Mouse (Mus musculus) midbrain, embryonic 14.5 days (tissue): ENCODE measurements at regions not wholly inside any gene's neighbourhood (a gene's known extent, or its start where the extent isn't known, plus 50 kb on each side); places are given as distances from the start of the nearest gene placed in this dataset.

Experiments
- ATAC-seq: fragments of 200-750 bp; cut with Nextera tagmentation; 2 replicates; pipeline ENCODE4 v1.8.0; 2017; ENCODE audit warnings: moderate number of reproducible peaks, moderate library complexity; ENCODE audit not compliant: low FRiP score, low TSS enrichment
- DNase-seq: peaks from one replicate; pipeline ENCODE4 v3.0.0-alpha.2; 2015
- H3K27ac ChIP-seq: fragments of 300-500 bp; sonication (generic); replicated peaks from 2 replicates; pipeline ENCODE4 v1.5.1; 2014; ENCODE audit warnings: mild to moderate bottlenecking, low read depth, low read length, moderate library complexity
- H3K27me3 ChIP-seq: fragments of 300-500 bp; sonication (generic); 2 replicates; pipeline ENCODE4 v1.6.1; 2014; ENCODE audit warnings: low read length, control low read depth, mixed read lengths; ENCODE audit not compliant: control insufficient read depth, insufficient read depth
- H3K36me3 ChIP-seq: fragments of 300-500 bp; sonication (generic); 2 replicates; pipeline ENCODE4 v1.6.1; 2014; ENCODE audit warnings: low read length, control low read depth; ENCODE audit not compliant: control insufficient read depth, insufficient read depth
- H3K4me1 ChIP-seq: fragments of 300-500 bp; sonication (generic); 2 replicates; pipeline ENCODE4 v1.6.1; 2014; ENCODE audit warnings: mild to moderate bottlenecking, antibody characterized with exemption, low read length, control low read depth; ENCODE audit not compliant: control insufficient read depth, insufficient read depth
- H3K4me2 ChIP-seq: fragments of 300-500 bp; sonication (generic); 2 replicates; pipeline ENCODE4 v1.6.1; 2014; ENCODE audit warnings: mild to moderate bottlenecking, low read length, moderate library complexity
- H3K4me3 ChIP-seq: fragments of 300-500 bp; sonication (generic); replicated peaks from 2 replicates; pipeline ENCODE4 v1.5.1; 2014; ENCODE audit warnings: low read depth, low read length
- H3K9ac ChIP-seq: fragments of 300-500 bp; sonication (generic); replicated peaks from 2 replicates; pipeline ENCODE4 v1.6.1; 2014; ENCODE audit warnings: mild to moderate bottlenecking, low read length, moderate library complexity
- H3K9me3 ChIP-seq: fragments of 300-500 bp; sonication (generic); 2 replicates; pipeline ENCODE4 v1.6.1; 2016; ENCODE audit warnings: low read length, control low read depth, mixed read lengths; ENCODE audit not compliant: control insufficient read depth
- WGBS: fragments of 180-500 bp; shearing (Covaris S2); extraction: QIAGEN DNeasy Blood & Tissue Kit; methylation state at CpG from one replicate; pipeline ENCODE4 v1.1.7; 2014; 5-methylcytosine and 5-hydroxymethylcytosine counted together

- no peaks in the 10 kb centered on the region for H3K36me3 ChIP-seq
- no peaks in the 10 kb centered on the region for H3K9me3 ChIP-seq
- no peak overlapping the region for H3K9ac ChIP-seq
- H3K27me3 ChIP-seq: no peaks in the 10 kb centered on the region
- no peak overlapping the region for H3K4me2 ChIP-seq
- WGBS: 96% methylated on average over 12 of the region's 12 CpGs
- DNase-seq (no peak), ATAC-seq (no peak)
- no peak overlapping the region for H3K4me3 ChIP-seq
- H3K4me1 ChIP-seq: no peaks in the 10 kb centered on the region
- H3K27ac ChIP-seq: no peak overlapping the region
These were observed 114.2 kb upstream of the Foxa2 start for GRCm38 (mm10) chr2:148160997-148161396.

- Histone ChIP-seq H3K27me3 (no peaks in the 10 kb centered on the region), H3K27ac (no peak overlapping the region), H3K4me1 (no peaks in the 10 kb centered on the region), H3K9ac (no peak overlapping the region), H3K36me3 (no peaks in the 10 kb centered on the region), H3K4me3 (no peak overlapping the region), H3K9me3 (no peaks in the 10 kb centered on the region), H3K4me2 (no peak overlapping the region)
- ATAC-seq: no peak
- WGBS: 57% methylated on average over 1 of the region's 1 CpGs
- no peak for DNase-seq
These were observed 115.2 kb upstream of the Foxa2 start for GRCm38 (mm10) chr2:148161966-148162365.

- Histone ChIP-seq H3K27me3 (no peaks in the 10 kb centered on the region), H3K4me2 (no peak overlapping the region), H3K9ac (no peak overlapping the region), H3K4me1 (no peaks in the 10 kb centered on the region), H3K4me3 (no peak overlapping the region), H3K27ac (no peak overlapping the region), H3K9me3 (no peaks in the 10 kb centered on the region), H3K36me3 (no peaks in the 10 kb centered on the region)
- ATAC-seq: no peak
- no peak for DNase-seq
- 85% methylated on average over 1 of the region's 1 CpGs for WGBS
These were observed 115.8 kb upstream of the Foxa2 start for GRCm38 (mm10) chr2:148162562-148162961.

- ATAC-seq: no peak
- Histone ChIP-seq H3K4me3 (no peak overlapping the region), H3K27me3 (no peaks in the 10 kb centered on the region), H3K9me3 (no peaks in the 10 kb centered on the region), H3K4me2 (no peak overlapping the region), H3K27ac (no peak overlapping the region), H3K4me1 (no peaks in the 10 kb centered on the region), H3K36me3 (no peaks in the 10 kb centered on the region), H3K9ac (no peak overlapping the region)
- DNase-seq: no peak
- WGBS: 82% methylated on average over 4 of the region's 4 CpGs
These were observed 124.3 kb upstream of the Foxa2 start for GRCm38 (mm10) chr2:148171113-148171512.

GRCm38 (mm10) chr2:148171699-148172098 lies 124.9 kb upstream of the Foxa2 start:
- H3K4me1 ChIP-seq: no peaks in the 10 kb centered on the region
- H3K27ac ChIP-seq: no peak overlapping the region
- H3K4me2 ChIP-seq: no peak overlapping the region
- H3K4me3 ChIP-seq: no peak overlapping the region
- no peaks in the 10 kb centered on the region for H3K36me3 ChIP-seq
- no peaks in the 10 kb centered on the region for H3K9me3 ChIP-seq
- no peak for DNase-seq
- no peak overlapping the region for H3K9ac ChIP-seq
- H3K27me3 ChIP-seq: no peaks in the 10 kb centered on the region
- no peak for ATAC-seq
- 42% methylated on average over 1 of the region's 1 CpGs for WGBS

GRCm38 (mm10) chr2:148175251-148175927 lies 128.6 kb upstream of the Foxa2 start:
- DNase-seq: peak; percentile 56
- Histone ChIP-seq H3K27me3 (no peaks in the 10 kb centered on the region), H3K4me1 (no peaks in the 10 kb centered on the region), H3K4me3 (no peak overlapping the region), H3K4me2 (no peak overlapping the region), H3K27ac (no peak overlapping the region), H3K36me3 (no peaks in the 10 kb centered on the region), H3K9ac (no peak overlapping the region), H3K9me3 (no peaks in the 10 kb centered on the region)
- 74% methylated on average over 8 of the region's 8 CpGs for WGBS
- no peak for ATAC-seq

GRCm38 (mm10) chr2:148180245-148180644 lies 133.5 kb upstream of the Foxa2 start:
- H3K4me2 ChIP-seq: no peak overlapping the region
- no peak for DNase-seq
- 89% methylated on average over 2 of the region's 2 CpGs for WGBS
- H3K4me3 ChIP-seq: no peak overlapping the region
- no peak overlapping the region for H3K27ac ChIP-seq
- H3K9me3 ChIP-seq: no peaks in the 10 kb centered on the region
- no peaks in the 10 kb centered on the region for H3K27me3 ChIP-seq
- ATAC-seq: no peak
- no peaks in the 10 kb centered on the region for H3K36me3 ChIP-seq
- H3K4me1 ChIP-seq: no peaks in the 10 kb centered on the region
- H3K9ac ChIP-seq: no peak overlapping the region

- Histone ChIP-seq H3K4me3 (no peak overlapping the region), H3K27me3 (no peaks in the 10 kb centered on the region), H3K9ac (no peak overlapping the region), H3K9me3 (no peaks in the 10 kb centered on the region), H3K4me2 (no peak overlapping the region), H3K27ac (no peak overlapping the region), H3K4me1 (no peaks in the 10 kb centered on the region), H3K36me3 (no peaks in the 10 kb centered on the region)
- ATAC-seq (no peak), DNase-seq (no peak)
- 90% methylated on average over 2 of the region's 2 CpGs for WGBS
These were observed 134.7 kb upstream of the Foxa2 start for GRCm38 (mm10) chr2:148181518-148181917.

GRCm38 (mm10) chr2:148182492-148183052 lies 135.8 kb upstream of the Foxa2 start:
- H3K36me3 ChIP-seq: no peaks in the 10 kb centered on the region
- no peaks in the 10 kb centered on the region for H3K9me3 ChIP-seq
- H3K27me3 ChIP-seq: no peaks in the 10 kb centered on the region
- ATAC-seq: no peak
- H3K4me2 ChIP-seq: no peak overlapping the region
- WGBS: 86% methylated on average over 3 of the region's 3 CpGs
- no peak overlapping the region for H3K9ac ChIP-seq
- no peak overlapping the region for H3K4me3 ChIP-seq
- no peaks in the 10 kb centered on the region for H3K4me1 ChIP-seq
- H3K27ac ChIP-seq: no peak overlapping the region
- DNase-seq: no peak
